Comparison of ENCODE assay signal across 11 mouse cellular contexts in the genomic region with DNA sequence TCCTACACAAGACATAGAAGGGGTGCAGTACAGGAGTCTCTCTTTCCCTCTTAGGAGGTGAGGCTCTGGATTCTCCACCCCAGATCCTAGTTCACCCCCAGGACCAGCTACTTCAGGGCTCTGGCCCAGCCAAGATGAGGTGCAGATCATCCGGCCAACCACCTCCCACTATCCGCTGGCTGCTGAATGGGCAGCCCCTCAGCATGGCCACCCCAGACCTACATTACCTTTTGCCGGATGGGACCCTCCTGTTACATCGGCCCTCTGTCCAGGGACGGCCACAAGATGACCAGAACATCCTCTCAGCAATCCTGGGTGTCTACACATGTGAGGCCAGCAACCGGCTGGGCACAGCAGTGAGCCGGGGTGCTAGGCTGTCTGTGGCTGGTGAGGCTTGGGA. TPM values are rescaled to one million over a fixed set of nuclear protein-coding genes. Genes with fewer than 3 reads are reported as not detected.
A peak's percentile ranks its signal among the peaks of the same experiment; 100 is the strongest.
DNase-seq lines count a peak whose midpoint lies in the region; ATAC-seq and TF ChIP-seq lines count a peak whose summit lies in the region.
"Had no signal": no experiment of that assay in that cellular context is flagged by ENCODE, and none has a peak within 500 bp of the region (broad histone marks: within the 10 kb centered on the region; RNA-seq: fewer than 3 reads in every experiment).

No protein-coding gene starts in this region.

- peak overlapping the region; percentile 25 for H3K4me2 ChIP-seq in kidney, postnatal 0 days (ENCODE audit: low read length)
- H3K4me2 ChIP-seq: midbrain, embryonic 12.5 days had no signal

- no peak for TF ChIP-seq CTCF in gastrocnemius, adult 2 months (IDR thresholded peaks at IDR 0.05)
- TF ChIP-seq CTCF in kidney, postnatal 0 days (IDR thresholded peaks at IDR 0.05; ENCODE audit: low read depth): no peak
- no peak for TF ChIP-seq CTCF in bone marrow, adult 2 months (IDR thresholded peaks at IDR 0.05; ENCODE audit: control insufficient read depth, insufficient read depth, low read length)

- intact Hi-C loops in gastrocnemius, adult 2 months (cut with DNase I): no loop called here

- no peak for TF ChIP-seq POLR2A in bone marrow, adult 2 months (IDR thresholded peaks at IDR 0.05; ENCODE audit: borderline replicate concordance, control insufficient read depth, low read depth, low read length)

- no peaks in the 10 kb centered on the region for H3K27me3 ChIP-seq in kidney, postnatal 0 days (ENCODE audit: insufficient read depth, low read length)
- H3K27me3 ChIP-seq in limb, embryonic 10.5 days (ENCODE audit: low read depth, poor library complexity, severe bottlenecking): peaks cover 15% of the 10 kb centered on the region

- peak overlapping the region; percentile 43; the same call in 1 of the 2 replicates for H3K9ac ChIP-seq in kidney, postnatal 0 days (ENCODE audit: low read depth, low read length)
- H3K9ac ChIP-seq: midbrain, embryonic 12.5 days had no signal

- no peak for DNase-seq in gastrocnemius, adult 2 months
- DNase-seq in gastrocnemius, postnatal 10 days: no peak
- DNase-seq in kidney, postnatal 0 days (ENCODE audit: low spot score): no peak
- DNase-seq in kidney, postnatal 36 days: no peak
- no peak for DNase-seq in limb, embryonic 10.5 days (ENCODE audit: low spot score)
- DNase-seq in adrenal gland, postnatal 36 days: no peak
- no peak for DNase-seq in ovary, postnatal 10 days (ENCODE audit: low spot score)
- DNase-seq: cerebellum, postnatal 36 days had no signal

- 81% methylated on average over 7 of the region's 7 CpGs for WGBS in kidney, postnatal 0 days
- WGBS in bone marrow, adult 2 months: 47% methylated on average over 7 of the region's 7 CpGs
- 88% methylated on average over 7 of the region's 7 CpGs for WGBS in limb, embryonic 10.5 days

- H3K36me3 ChIP-seq in kidney, postnatal 0 days (ENCODE audit: insufficient read depth, low read length): no peaks in the 10 kb centered on the region
- no peaks in the 10 kb centered on the region for H3K36me3 ChIP-seq in limb, embryonic 10.5 days
- H3K36me3 ChIP-seq: midbrain, embryonic 12.5 days had no signal

- H3K27ac ChIP-seq in gastrocnemius, adult 2 months: peak overlapping the region; percentile 87
- peak overlapping the region; percentile 55; the same call in 1 of the 2 replicates for H3K27ac ChIP-seq in kidney, postnatal 0 days
- H3K27ac ChIP-seq in bone marrow, adult 2 months (ENCODE audit: control insufficient read depth, insufficient read depth, low read depth, low read length, poor library complexity): no peak overlapping the region; the same call in 1 of the 2 replicates
- peak overlapping the region; percentile 15; the same call in 1 of the 2 replicates for H3K27ac ChIP-seq in limb, embryonic 10.5 days
- H3K27ac ChIP-seq: midbrain, embryonic 12.5 days had no signal

- H3K9me3 ChIP-seq in kidney, postnatal 0 days (replicated peaks; ENCODE audit: low read length): no peaks in the 10 kb centered on the region
- no peaks in the 10 kb centered on the region for H3K9me3 ChIP-seq in limb, embryonic 10.5 days (replicated peaks)
- H3K9me3 ChIP-seq: midbrain, embryonic 12.5 days had no signal

- ATAC-seq in kidney, postnatal 0 days (replicated peaks; ENCODE audit: low FRiP score, low read depth): no peak
- ATAC-seq: forebrain, embryonic 16.5 days had no signal

- H3K4me3 ChIP-seq in gastrocnemius, adult 2 months: peak overlapping the region; percentile 73
- H3K4me3 ChIP-seq in kidney, postnatal 0 days (replicated peaks; ENCODE audit: low read depth, low read length): peak overlapping the region; percentile 27
- peak overlapping the region; percentile 11 for H3K4me3 ChIP-seq in bone marrow, adult 2 months (replicated peaks; ENCODE audit: control insufficient read depth, low read depth, low read length)
- H3K4me3 ChIP-seq in limb, embryonic 10.5 days: peak overlapping the region; percentile 29
- H3K4me3 ChIP-seq: midbrain, embryonic 12.5 days had no signal

- H3K4me1 ChIP-seq in kidney, postnatal 0 days (replicated peaks; ENCODE audit: insufficient read depth, low read length): no peaks in the 10 kb centered on the region
- H3K4me1 ChIP-seq in bone marrow, adult 2 months (ENCODE audit: control insufficient read depth, insufficient read depth, low read length): no peaks in the 10 kb centered on the region; the same call in 1 of the 2 replicates
- H3K4me1 ChIP-seq in limb, embryonic 10.5 days: peaks cover 4% of the 10 kb centered on the region; the same call in 1 of the 2 replicates
- H3K4me1 ChIP-seq: midbrain, embryonic 12.5 days had no signal

RNA-seq across cellular contexts. Expression of gene Robo4, which starts 0.8 kb away (rescaled TPM):
- total RNA-seq in gastrocnemius, adult 2 months (2021): 10 to 100 TPM in 1 of 2 experiments, 1 to 10 TPM in 1; 8.6 to 10.6 TPM
- total RNA-seq in gastrocnemius, postnatal 10 days (2021): 10 to 100 TPM; 21.1 to 25.4 TPM
- 17.5 and 19.4 TPM in 2 replicates for polyA plus RNA-seq in kidney, postnatal 0 days (2015; fragmentation: Nextera tagmentation; extraction: Ambion mirVana)
- 4.8 and 9.6 TPM in 2 replicates for polyA plus RNA-seq in bone marrow, adult 2 months (2011; ENCODE audit: insufficient read depth, insufficient read length, low replicate concordance, missing spikeins)
- polyA plus RNA-seq in limb, embryonic 10.5 days (2016; fragmentation: Nextera tagmentation; extraction: Ambion mirVana): 9.9 and 10.3 TPM in 2 replicates
- total RNA-seq in adrenal gland, postnatal 36 days (2021): 10 to 100 TPM; 21.7 to 33.5 TPM

RNA-seq across cellular contexts. Expression of gene Robo3, which starts 30.5 kb away (rescaled TPM):
- total RNA-seq in gastrocnemius, adult 2 months (2021): not detected
- under 1 TPM; 0.18 to 0.21 TPM for total RNA-seq in gastrocnemius, postnatal 10 days (2021)
- 0.25 and 0.51 TPM in 2 replicates for polyA plus RNA-seq in kidney, postnatal 0 days (2015; fragmentation: Nextera tagmentation; extraction: Ambion mirVana)
- 4.8 and 10.8 TPM in 2 replicates for polyA plus RNA-seq in bone marrow, adult 2 months (2011; ENCODE audit: insufficient read depth, insufficient read length, low replicate concordance, missing spikeins)
- polyA plus RNA-seq in limb, embryonic 10.5 days (2016; fragmentation: Nextera tagmentation; extraction: Ambion mirVana): 0.10 TPM in 1 of 2 replicates, not detected in the other
- total RNA-seq in adrenal gland, postnatal 36 days (2021): under 1 TPM; 0.76 to 0.86 TPM

RNA-seq across cellular contexts. Expression of gene Hepacam, which starts 35.4 kb away (rescaled TPM):
- under 1 TPM in 1 of 2 experiments, not detected in 1; 0.20 TPM for total RNA-seq in gastrocnemius, adult 2 months (2021)
- total RNA-seq in gastrocnemius, postnatal 10 days (2021): 1 to 10 TPM in 1 of 2 experiments, under 1 TPM in 1; 0.84 to 1.6 TPM
- polyA plus RNA-seq in kidney, postnatal 0 days (2015; fragmentation: Nextera tagmentation; extraction: Ambion mirVana): 0.09 and 0.16 TPM in 2 replicates
- polyA plus RNA-seq in bone marrow, adult 2 months (2011; ENCODE audit: insufficient read depth, insufficient read length, low replicate concordance, missing spikeins): 0.67 TPM in 1 of 2 replicates, not detected in the other
- polyA plus RNA-seq in limb, embryonic 10.5 days (2016; fragmentation: Nextera tagmentation; extraction: Ambion mirVana): 0.04 TPM in 1 of 2 replicates, not detected in the other
- total RNA-seq in adrenal gland, postnatal 36 days (2021): under 1 TPM in 1 of 2 experiments, not detected in 1; 0.20 TPM

RNA-seq across cellular contexts. Expression of gene Ccdc15, which starts 54.3 kb away (rescaled TPM):
- 1 to 10 TPM; 1.7 to 1.8 TPM for total RNA-seq in gastrocnemius, adult 2 months (2021)
- total RNA-seq in gastrocnemius, postnatal 10 days (2021): 1 to 10 TPM; 1.9 to 2.6 TPM
- 4.8 TPM in 2 replicates for polyA plus RNA-seq in kidney, postnatal 0 days (2015; fragmentation: Nextera tagmentation; extraction: Ambion mirVana)
- polyA plus RNA-seq in bone marrow, adult 2 months (2011; ENCODE audit: insufficient read depth, insufficient read length, low replicate concordance, missing spikeins): 1.8 and 3.1 TPM in 2 replicates
- 8.3 and 8.8 TPM in 2 replicates for polyA plus RNA-seq in limb, embryonic 10.5 days (2016; fragmentation: Nextera tagmentation; extraction: Ambion mirVana)
- 1 to 10 TPM; 2.1 TPM for total RNA-seq in adrenal gland, postnatal 36 days (2021)

Comparison
In these comparisons a context has a peak if more than half of its experiments do, and no peak if none do; other contexts are left out.
1. H3K4me3 ChIP-seq: peak in every context shown above with its lines; median percentile 73 in gastrocnemius, adult 2 months; 29 in limb, embryonic 10.5 days; 27 in kidney, postnatal 0 days; 11 in bone marrow, adult 2 months.